Mouse (Mus musculus): Measurements from ENCODE around the gene Ror1.

DNA sequence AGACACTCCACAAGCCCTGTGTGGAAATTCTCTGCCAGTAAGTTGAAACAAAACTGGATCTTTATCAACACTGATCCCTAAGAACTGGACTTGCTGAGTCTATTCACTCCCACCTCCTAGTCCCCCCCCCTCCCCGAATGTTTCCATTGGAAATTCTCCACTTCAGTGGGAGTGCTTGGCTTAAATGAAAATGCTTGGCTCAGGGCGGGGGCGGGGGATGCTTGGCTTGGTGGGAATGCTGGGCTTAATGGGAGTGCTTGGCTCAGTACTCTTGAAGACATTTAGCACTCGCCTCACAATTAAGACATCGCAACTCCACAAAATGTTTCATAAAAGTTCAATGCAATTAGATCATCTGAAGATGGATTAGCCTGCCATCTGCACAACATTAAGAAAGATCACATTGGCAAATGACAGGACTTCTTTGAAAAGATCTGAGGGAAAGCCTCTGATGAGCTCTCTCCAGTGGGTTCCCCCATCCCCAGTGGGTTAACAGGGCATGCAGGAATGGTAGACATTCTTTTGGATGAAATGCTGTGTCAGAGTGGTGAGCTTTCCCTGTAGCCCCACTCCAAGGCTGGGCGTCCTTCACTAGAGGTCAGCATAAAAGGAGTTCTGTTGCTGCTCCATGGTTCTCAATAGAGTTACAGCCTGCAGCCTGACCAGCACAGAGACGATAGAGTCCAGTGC lies 254.7 kb downstream of the Ror1 start:
- TF ChIP-seq E2F4 (IDR thresholded peaks at IDR 0.05; ENCODE audit: insufficient read depth) (no peak), TCF12 (IDR thresholded peaks at IDR 0.05; ENCODE audit: insufficient read depth, poor library complexity, severe bottlenecking) (no peak), POLR2A (IDR thresholded peaks at IDR 0.05; ENCODE audit: insufficient read length, low read depth) (no peak), USF1 (IDR thresholded peaks at IDR 0.05; ENCODE audit: low read depth) (no peak), TCF3 (IDR thresholded peaks at IDR 0.05; ENCODE audit: insufficient read length, low read depth) (no peak), CEBPB (IDR thresholded peaks at IDR 0.05; ENCODE audit: insufficient read depth, poor library complexity, severe bottlenecking) (no peak), MAX (IDR thresholded peaks at IDR 0.05; ENCODE audit: low read depth) (no peak), SRF (IDR thresholded peaks at IDR 0.05; ENCODE audit: control insufficient read depth, insufficient read length, low read depth) (no peak)
